Mouse (Mus musculus) kidney, adult 11 months (tissue): ENCODE results near the gene Radil.

Experiments used
- DNase-seq: peaks from one replicate; pipeline ENCODE4 v3.0.0; 2022

Gene Radil

GRCm38 (mm10) chr5:142478829-142479435 is 72.0 kb downstream of the Radil start:
- peak; percentile 52 for DNase-seq

DNA sequence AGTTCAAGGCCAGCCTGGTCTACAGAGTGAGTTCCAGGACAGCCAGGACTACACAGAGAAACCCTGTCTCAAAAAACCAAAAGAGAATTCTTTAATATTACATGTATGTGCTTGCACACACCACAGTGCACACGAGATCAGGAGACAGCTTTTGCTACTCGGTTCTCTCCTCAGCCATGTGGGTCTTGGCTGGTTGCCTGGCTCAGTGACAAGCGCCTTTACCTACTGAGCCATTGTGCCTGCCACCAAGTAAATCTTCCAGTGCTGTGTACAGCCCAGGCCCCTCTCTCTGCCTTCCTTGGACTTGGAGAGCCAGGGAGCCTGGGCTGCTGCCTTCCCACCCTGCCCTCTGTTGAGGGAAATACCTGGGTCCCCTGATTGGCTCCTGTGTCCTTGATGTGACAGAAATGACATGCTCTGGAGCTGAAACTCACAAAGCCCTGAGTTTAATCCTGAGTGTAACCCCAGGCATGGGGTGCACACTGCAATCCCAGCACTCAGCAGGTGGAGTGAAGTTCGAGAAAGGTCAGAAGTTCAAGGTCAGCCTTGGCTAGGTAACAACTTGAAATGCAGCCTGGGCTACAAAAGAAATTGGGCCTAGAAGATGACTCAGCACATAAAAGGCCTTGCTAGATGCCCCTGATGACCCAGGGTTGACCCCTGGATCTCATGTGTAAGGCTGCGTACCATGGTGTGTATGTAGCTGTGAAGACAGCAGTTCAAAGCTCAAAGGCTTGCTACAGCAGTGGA is 72.9 kb downstream of the Radil start:
- no peak for DNase-seq

- DNase-seq = no peak
These were observed 73.6 kb downstream of the Radil start for GRCm38 (mm10) chr5:142477346-142477745.

- DNase-seq = no peak
These were observed 75.2 kb downstream of the Radil start for GRCm38 (mm10) chr5:142475669-142476068.

GRCm38 (mm10) chr5:142473696-142474095 is 77.2 kb downstream of the Radil start:
- DNase-seq = no peak

- DNase-seq = no peak
These were observed 81.1 kb downstream of the Radil start for GRCm38 (mm10) chr5:142469796-142470195.

GRCm38 (mm10) chr5:142468375-142468774 is 82.5 kb downstream of the Radil start:
- no peak for DNase-seq

DNA sequence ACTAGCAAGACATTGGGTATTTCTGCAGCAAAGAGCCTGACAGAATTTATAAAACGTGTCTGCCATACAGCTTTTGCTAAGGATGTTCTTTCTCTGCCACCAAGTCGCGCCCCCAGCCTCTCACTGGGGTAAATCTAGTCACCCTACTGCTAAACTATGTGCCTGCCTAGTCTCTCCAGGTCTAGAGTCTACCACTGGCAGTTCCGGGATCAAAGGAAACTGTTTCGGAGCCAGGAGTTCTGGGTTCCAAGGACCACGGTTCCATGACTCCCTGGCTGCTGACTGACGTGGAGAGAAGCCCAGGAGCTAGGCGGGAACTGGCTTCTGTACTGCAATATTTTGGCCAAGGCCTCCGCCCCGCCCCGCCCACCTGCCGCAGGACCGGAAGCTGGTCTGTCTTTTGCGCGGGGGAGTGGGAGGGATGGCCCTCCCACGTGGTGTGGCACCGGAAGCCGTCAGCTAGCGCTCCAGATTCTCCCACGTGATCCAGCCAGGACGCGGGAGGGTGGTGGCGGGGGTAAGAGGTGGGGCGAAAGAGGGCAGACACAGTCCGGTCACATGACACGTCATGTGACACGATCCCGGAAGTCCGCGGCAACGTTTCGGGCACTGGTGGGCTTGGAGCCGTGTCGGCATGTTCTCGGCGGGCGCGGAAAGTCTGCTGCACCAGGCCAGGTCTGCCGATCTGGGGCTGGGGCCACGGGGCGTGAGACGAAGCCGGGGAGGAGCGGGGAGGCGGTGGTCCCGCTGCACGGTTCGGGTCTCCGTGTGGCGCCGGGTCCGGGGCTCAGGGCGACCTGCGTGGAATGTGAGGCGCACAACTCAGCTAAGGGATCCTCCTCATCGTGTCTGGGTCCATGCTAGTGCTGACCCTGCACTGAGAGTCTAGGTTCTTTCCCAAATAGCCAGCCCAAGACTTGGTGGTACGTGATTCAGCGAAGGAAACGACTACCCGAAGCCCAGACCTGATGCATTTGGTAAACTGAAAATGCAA is 87.1 kb downstream of the Radil start, which contains the start of gene Ap5z1:
TSS of gene Ap5z1 (plus strand) at position 484 of the 994 bp plus-strand sequence.
- DNase-seq = peak; percentile 96

DNA sequence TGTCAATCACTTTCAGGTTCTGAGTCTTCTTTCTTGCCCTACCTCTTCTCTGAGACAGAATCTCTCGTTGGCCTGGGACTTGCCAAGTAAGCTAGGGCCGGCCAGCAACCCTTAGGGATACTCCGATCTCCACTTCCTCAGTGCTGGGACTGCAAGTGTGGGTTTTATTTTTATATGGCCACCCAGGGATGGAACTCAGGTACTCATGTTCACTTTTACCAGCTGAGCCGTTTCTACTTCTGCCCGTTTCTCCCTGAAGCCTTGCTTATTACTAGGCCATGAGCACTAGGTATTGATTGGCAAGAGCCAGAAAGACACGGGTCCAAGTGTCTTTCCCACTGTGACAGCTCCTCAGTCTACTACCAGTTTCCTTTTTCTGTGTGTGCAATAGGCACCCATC is 87.9 kb downstream of the Radil start:
- DNase-seq = no peak

DNA sequence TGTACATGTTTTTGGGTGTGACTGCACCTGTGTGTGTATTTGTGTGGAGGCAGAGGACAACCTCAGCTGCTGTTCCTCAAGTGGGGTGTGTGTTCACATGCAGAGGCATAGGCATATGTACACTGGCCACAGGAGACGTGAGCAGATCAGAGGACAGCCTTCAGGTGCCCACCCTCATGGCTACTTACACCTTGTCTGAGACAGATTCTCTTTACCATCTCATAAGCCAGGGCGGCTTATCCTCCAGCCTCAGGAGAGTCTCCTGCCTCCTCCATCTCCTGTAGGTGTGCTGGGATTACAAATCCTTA is 88.3 kb downstream of the Radil start:
- DNase-seq = no peak

DNA sequence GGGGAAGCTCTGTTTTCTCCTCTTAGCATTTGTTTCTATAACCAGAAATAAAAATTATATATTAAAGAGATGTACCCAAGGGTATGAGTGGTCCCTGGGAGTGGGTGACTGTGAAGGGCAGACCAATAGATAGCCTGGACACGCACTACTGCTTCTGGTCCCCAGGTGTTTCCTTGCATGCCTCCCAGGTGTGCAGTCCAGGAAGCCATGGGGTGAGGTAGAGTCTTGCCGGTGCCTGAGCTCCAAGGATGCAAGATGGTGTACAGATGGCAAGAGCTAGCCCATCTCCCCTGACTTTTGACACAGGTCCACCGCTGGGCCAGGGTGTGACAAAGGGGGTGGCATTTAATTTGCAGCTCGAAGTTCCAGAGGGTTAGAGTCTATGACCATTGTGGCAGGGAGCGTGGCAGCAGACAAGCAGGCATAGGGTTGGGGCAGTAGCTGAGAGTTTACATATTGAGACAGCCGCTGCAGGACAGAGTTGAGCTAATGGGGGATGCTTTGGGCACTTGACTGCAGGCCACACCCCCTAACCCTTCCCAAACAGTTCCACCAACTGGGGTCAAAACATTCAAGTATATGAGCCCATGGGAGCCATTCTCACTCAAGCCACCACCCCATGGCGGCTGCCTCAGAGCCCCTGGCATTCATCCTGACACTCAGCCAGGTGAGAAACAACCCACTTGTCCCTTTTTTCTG is 88.8 kb downstream of the Radil start:
- no peak for DNase-seq

- DNase-seq = no peak
These were observed 91.1 kb downstream of the Radil start for GRCm38 (mm10) chr5:142459834-142460233.

GRCm38 (mm10) chr5:142458791-142459557 is 91.9 kb downstream of the Radil start:
- no peak for DNase-seq

GRCm38 (mm10) chr5:142457345-142457744 is 93.6 kb downstream of the Radil start:
- DNase-seq = no peak

DNA sequence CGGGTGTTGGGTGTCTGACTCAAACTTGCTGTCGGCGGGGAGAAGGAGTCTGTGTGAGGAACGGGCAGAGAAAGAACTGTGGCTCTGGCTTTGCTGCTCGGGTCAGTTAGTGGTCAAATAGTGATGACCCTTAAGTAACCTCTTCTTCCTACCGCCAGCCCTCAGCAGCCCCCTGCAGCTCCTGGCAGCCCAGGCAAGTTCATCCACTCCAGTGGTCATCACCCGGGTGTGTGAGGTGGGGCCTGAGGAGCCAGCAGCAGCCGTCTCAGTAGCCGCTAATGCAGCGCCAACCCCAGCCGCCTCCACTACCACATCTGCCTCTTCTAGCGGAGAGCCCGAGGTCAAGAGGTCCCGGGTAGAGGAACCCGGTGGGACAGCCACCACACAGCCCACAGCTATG is 94.6 kb downstream of the Radil start:
- no peak for DNase-seq

DNA sequence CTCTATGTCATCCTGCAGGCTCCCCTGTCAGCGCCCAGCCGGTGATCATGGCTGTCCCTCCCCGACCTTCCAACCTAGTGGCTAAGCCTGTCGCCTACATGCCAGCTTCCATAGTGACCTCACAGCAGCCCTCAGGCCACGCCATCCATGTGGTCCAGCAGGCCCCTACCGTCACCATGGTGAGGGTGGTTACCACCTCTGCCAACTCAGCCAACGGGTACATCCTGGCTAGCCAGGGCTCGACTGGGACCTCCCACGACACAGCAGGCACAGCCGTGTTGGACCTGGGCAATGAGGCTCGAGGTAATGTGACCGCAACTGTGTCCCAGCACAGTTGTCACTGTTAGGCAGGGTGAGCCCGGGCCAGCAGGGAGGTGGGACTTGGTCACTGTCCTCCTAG is 97.2 kb downstream of the Radil start:
- DNase-seq = no peak

DNA sequence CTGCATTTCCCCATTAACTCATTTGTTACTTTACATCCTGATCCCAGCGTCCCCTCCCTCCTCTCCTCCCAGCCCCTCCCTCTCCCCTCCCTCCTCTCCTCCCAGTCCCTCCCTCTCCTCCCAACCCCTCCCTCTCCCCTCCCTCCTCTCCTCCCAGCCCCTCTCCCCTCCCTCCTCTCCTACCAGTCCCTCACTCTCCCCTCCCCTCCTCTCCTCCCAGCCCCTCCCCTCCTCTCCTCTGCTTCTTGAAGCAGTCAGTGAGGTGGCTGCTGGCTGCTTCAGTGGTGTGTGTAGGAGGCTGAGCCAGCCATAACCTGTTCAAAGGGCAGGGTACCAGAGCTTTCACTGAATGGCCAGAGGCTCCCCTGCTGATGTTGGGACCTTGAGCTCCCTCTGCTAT is 99.1 kb downstream of the Radil start:
- peak; percentile 83 for DNase-seq

DNA sequence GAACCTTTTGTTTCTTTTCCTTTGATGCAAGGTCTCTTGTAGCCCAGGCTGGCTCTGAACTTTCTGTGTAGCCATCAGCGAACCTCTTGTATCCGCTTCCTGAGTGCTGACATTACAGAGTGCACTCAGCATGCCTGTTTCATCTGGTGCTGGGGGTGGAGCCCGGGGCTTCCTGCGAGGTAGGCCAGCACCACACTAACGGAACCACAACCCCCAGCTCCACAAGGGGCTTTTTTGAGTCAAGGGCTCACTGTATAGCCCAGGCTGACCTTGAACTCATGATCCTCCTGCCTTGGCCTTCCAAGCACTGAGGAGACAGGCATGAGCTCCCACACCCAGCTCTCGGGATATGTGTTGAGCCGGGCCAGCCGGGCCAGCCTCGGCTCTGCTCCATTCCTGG is 100.1 kb downstream of the Radil start:
- DNase-seq = no peak

DNA sequence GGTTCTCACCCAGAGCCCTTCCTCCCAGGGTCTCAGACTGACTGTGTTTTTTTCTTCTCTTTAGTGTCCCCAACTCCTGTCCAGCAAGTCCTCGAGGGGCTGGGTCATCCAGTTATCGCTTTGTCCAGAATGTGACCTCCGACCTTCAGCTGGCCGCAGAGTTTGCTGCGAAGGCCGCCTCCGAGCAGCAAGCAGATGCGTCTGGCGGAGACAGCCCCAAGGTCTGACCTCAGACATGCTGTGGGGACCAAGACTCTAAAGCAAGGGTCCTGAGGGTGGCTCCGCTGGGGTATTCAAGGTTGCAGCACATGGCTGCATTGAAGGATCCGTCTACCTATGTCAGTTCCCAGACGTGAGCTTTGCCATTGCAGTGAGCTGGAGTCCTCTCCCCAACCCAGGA is 102.3 kb downstream of the Radil start:
- no peak for DNase-seq

GRCm38 (mm10) chr5:142448076-142448475 is 102.8 kb downstream of the Radil start:
- DNase-seq = peak; percentile 73

DNA sequence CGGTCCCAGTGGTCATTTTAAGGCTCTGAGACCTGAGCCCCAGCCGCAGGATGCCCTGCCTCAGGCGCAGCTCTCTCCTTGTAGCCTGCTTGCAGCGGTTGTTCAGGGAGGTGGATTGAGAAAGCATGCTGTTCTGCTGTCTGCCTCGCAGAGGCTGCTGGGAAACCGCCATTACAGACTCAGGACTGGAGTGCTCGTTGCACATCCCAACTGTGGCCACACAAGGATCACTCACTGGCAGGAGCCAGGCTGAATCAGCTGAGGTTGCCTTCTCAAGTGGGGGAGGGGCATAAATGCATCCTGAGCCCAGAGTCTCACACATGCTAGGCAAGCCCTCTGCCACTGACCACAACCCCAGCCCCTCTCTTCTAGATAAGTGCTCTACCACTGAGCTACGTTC is 105.2 kb downstream of the Radil start:
- no peak for DNase-seq
